Mouse (Mus musculus) testis, adult 2 months (tissue): ENCODE measurements at regions not wholly inside any gene's neighbourhood (a gene's known extent, or its start where the extent isn't known, plus 50 kb on each side); places are given as distances from the start of the nearest gene placed in this dataset.

ENCODE experiments used
- CTCF ChIP-seq: fragments of 200-500 bp; IDR thresholded peaks from 2 replicates; pipeline ENCODE4 v1.5.1; 2012; ENCODE audit warnings: low read depth, mild to moderate bottlenecking, inconsistent platforms, low read length, moderate library complexity; ENCODE audit not compliant: control insufficient read depth, insufficient read depth, insufficient replicate concordance
- POLR2A ChIP-seq: fragments of 200-500 bp; IDR thresholded peaks from 2 replicates; pipeline ENCODE4 v1.6.1; 2012; ENCODE audit warnings: low read depth, mild to moderate bottlenecking, inconsistent platforms, low read length, moderate library complexity; ENCODE audit not compliant: control insufficient read depth

GRCm38 (mm10) chr17:84047520-84047919, 140.2 kb downstream of the Zfp36l2 start:
- peak; percentile 44; the same call in 1 of the 2 replicates for TF ChIP-seq CTCF
- no peak for TF ChIP-seq POLR2A
